ENCODE assay signal across 26 mouse cellular contexts in genomic region chr9:95055843-95056242, GRCm38 (mm10).
DNase-seq lines count a peak whose midpoint lies in the region; ATAC-seq lines count a peak whose summit lies in the region.
"Had no signal": no experiment of that assay in that cellular context is flagged by ENCODE, and none has a peak within 500 bp of the region (broad histone marks: within the 10 kb centered on the region; RNA-seq: fewer than 3 reads in every experiment).

No protein-coding gene starts in this region.

- no peak overlapping the region for H3K27ac ChIP-seq in forebrain, embryonic 14.5 days (ENCODE audit: low read depth, low read length)
- H3K27ac ChIP-seq in forebrain, embryonic 11.5 days (ENCODE audit: low read depth, low read length), result no peak overlapping the region
- no peak overlapping the region for H3K27ac ChIP-seq in forebrain, embryonic 16.5 days (ENCODE audit: low read length)
- no peak overlapping the region for H3K27ac ChIP-seq in forebrain, embryonic 10.5 days
- H3K27ac ChIP-seq: embryonic facial prominence, embryonic 13.5 days; embryonic facial prominence, embryonic 15.5 days had no signal

- no peaks in the 10 kb centered on the region for H3K36me3 ChIP-seq in forebrain, embryonic 14.5 days (ENCODE audit: control insufficient read depth, insufficient read depth, low read length)
- no peaks in the 10 kb centered on the region for H3K36me3 ChIP-seq in forebrain, embryonic 11.5 days (ENCODE audit: control insufficient read depth, insufficient read depth, low read length)
- no peaks in the 10 kb centered on the region for H3K36me3 ChIP-seq in forebrain, embryonic 16.5 days (ENCODE audit: control insufficient read depth, insufficient read depth)
- H3K36me3 ChIP-seq in forebrain, embryonic 10.5 days (replicated peaks), result no peaks in the 10 kb centered on the region
- H3K36me3 ChIP-seq: embryonic facial prominence, embryonic 13.5 days; embryonic facial prominence, embryonic 15.5 days; G1E had no signal

- WGBS in forebrain, embryonic 14.5 days, result 82% methylated on average over 4 of the region's 4 CpGs
- WGBS in forebrain, embryonic 11.5 days, result 90% methylated on average over 4 of the region's 4 CpGs
- 71% methylated on average over 4 of the region's 4 CpGs for WGBS in forebrain, embryonic 16.5 days
- 92% methylated on average over 4 of the region's 4 CpGs for WGBS in forebrain, embryonic 10.5 days

- no peaks in the 10 kb centered on the region for H3K9me3 ChIP-seq in forebrain, embryonic 14.5 days (replicated peaks; ENCODE audit: control insufficient read depth, low read length)
- H3K9me3 ChIP-seq in forebrain, embryonic 11.5 days (ENCODE audit: control insufficient read depth, low read length), result no peaks in the 10 kb centered on the region
- H3K9me3 ChIP-seq in forebrain, embryonic 16.5 days (ENCODE audit: control insufficient read depth, low read length), result no peaks in the 10 kb centered on the region
- H3K9me3 ChIP-seq in forebrain, embryonic 10.5 days, result no peaks in the 10 kb centered on the region
- H3K9me3 ChIP-seq: embryonic facial prominence, embryonic 13.5 days; embryonic facial prominence, embryonic 15.5 days had no signal

- no peak for ATAC-seq in forebrain, embryonic 14.5 days
- ATAC-seq in forebrain, embryonic 11.5 days (replicated peaks; ENCODE audit: low FRiP score), result no peak
- peak; percentile 49; the same call in 1 of the 2 replicates for ATAC-seq in forebrain, embryonic 16.5 days
- peak; percentile 91 for ATAC-seq in frontal cortex, adult (ENCODE audit: low TSS enrichment)
- ATAC-seq: activated CD4-positive, CD25-positive, alpha-beta regulatory T cell, adult 4 months; CD4-positive, CD25-positive, alpha-beta regulatory T cell, adult 4 months; Patski had no signal

- no peak overlapping the region for H3K9ac ChIP-seq in forebrain, embryonic 14.5 days (ENCODE audit: low read length)
- H3K9ac ChIP-seq in forebrain, embryonic 11.5 days (ENCODE audit: low read length), result no peak overlapping the region
- no peak overlapping the region for H3K9ac ChIP-seq in forebrain, embryonic 16.5 days (replicated peaks; ENCODE audit: low read depth, low read length)
- H3K9ac ChIP-seq: embryonic facial prominence, embryonic 13.5 days; embryonic facial prominence, embryonic 15.5 days had no signal

- no peak overlapping the region for H3K4me2 ChIP-seq in forebrain, embryonic 14.5 days (ENCODE audit: low read length)
- H3K4me2 ChIP-seq in forebrain, embryonic 11.5 days (ENCODE audit: low read depth, low read length, severe bottlenecking), result no peak overlapping the region
- no peak overlapping the region for H3K4me2 ChIP-seq in forebrain, embryonic 16.5 days (ENCODE audit: low read length)
- H3K4me2 ChIP-seq: embryonic facial prominence, embryonic 13.5 days; embryonic facial prominence, embryonic 15.5 days had no signal

- H3K27me3 ChIP-seq in forebrain, embryonic 14.5 days (replicated peaks; ENCODE audit: control insufficient read depth, insufficient read depth, low read length), result no peaks in the 10 kb centered on the region
- no peaks in the 10 kb centered on the region for H3K27me3 ChIP-seq in forebrain, embryonic 11.5 days (ENCODE audit: control insufficient read depth, insufficient read depth, low read length)
- no peaks in the 10 kb centered on the region for H3K27me3 ChIP-seq in forebrain, embryonic 16.5 days (replicated peaks; ENCODE audit: control insufficient read depth, insufficient read depth, low read length)
- H3K27me3 ChIP-seq in forebrain, embryonic 10.5 days (ENCODE audit: poor library complexity, severe bottlenecking), result no peaks in the 10 kb centered on the region
- H3K27me3 ChIP-seq: CH12.LX; embryonic facial prominence, embryonic 13.5 days; embryonic facial prominence, embryonic 15.5 days; Patski had no signal

- H3K4me1 ChIP-seq in forebrain, embryonic 14.5 days (ENCODE audit: control insufficient read depth, insufficient read depth, low read length), result no peaks in the 10 kb centered on the region
- no peaks in the 10 kb centered on the region for H3K4me1 ChIP-seq in forebrain, embryonic 11.5 days (replicated peaks; ENCODE audit: control insufficient read depth, insufficient read depth, low read length)
- H3K4me1 ChIP-seq in forebrain, embryonic 16.5 days (replicated peaks; ENCODE audit: control insufficient read depth, insufficient read depth, low read length), result peaks cover 3% of the 10 kb centered on the region; the same call in 1 of the 2 replicates
- H3K4me1 ChIP-seq in forebrain, embryonic 10.5 days, result no peaks in the 10 kb centered on the region
- H3K4me1 ChIP-seq: embryonic facial prominence, embryonic 13.5 days; embryonic facial prominence, embryonic 15.5 days had no signal

- H3K4me3 ChIP-seq in forebrain, embryonic 14.5 days (ENCODE audit: low read depth, low read length), result no peak overlapping the region
- H3K4me3 ChIP-seq in forebrain, embryonic 11.5 days (ENCODE audit: low read depth, low read length), result no peak overlapping the region
- H3K4me3 ChIP-seq in forebrain, embryonic 16.5 days (replicated peaks; ENCODE audit: low read length), result no peak overlapping the region
- H3K4me3 ChIP-seq in forebrain, embryonic 10.5 days, result no peak overlapping the region
- H3K4me3 ChIP-seq: embryonic facial prominence, embryonic 13.5 days; embryonic facial prominence, embryonic 15.5 days; erythroblast, embryonic 14.5 days had no signal

- peak; percentile 27 for DNase-seq in forebrain, embryonic 14.5 days (ENCODE audit: low spot score)
- no peak for DNase-seq in forebrain, embryonic 11.5 days (ENCODE audit: low spot score)
- no peak for DNase-seq in forebrain, embryonic 10.5 days (ENCODE audit: extremely low spot score, low spot score)
- DNase-seq in frontal cortex, adult 2 months (ENCODE audit: extremely low spot score in 1 of 2, low spot score in 1 of 2), result no peak
- DNase-seq in right cerebral cortex, postnatal 25 days, result no peak
- DNase-seq: adrenal gland, adult 8-10 months; adrenal gland, postnatal 14 days; adrenal gland, postnatal 36 days; B cell, adult 2 months; cerebellum, adult 11 months; cerebellum, adult 18-20 months; cerebellum, adult 8-10 months; cerebellum, adult 9-11 months; cerebellum, postnatal 14 days; cerebellum, postnatal 36 days; embryo, embryonic 11 days had no signal

Comparison
In these comparisons a context has a peak if more than half of its experiments do, and no peak if none do; other contexts are left out.
1. ATAC-seq: peak in forebrain, embryonic 16.5 days (single experiment) and frontal cortex, adult (single experiment); none in forebrain, embryonic 14.5 days (single experiment) and forebrain, embryonic 11.5 days (single experiment).